Mouse (Mus musculus) hindbrain, embryonic 12.5 days (tissue): Measurements from ENCODE around the gene Zc3h7b. TPM values are rescaled to one million over a fixed set of nuclear protein-coding genes. Genes with fewer than 3 reads are reported as not detected.
A peak's percentile ranks its signal among the peaks of the same experiment; 100 is the strongest.

Experiments
- ATAC-seq: fragments of 200-750 bp; cut with Nextera tagmentation; 2 replicates; pipeline ENCODE4 v1.8.0; 2017; ENCODE audit warnings: moderate TSS enrichment; ENCODE audit not compliant: low FRiP score
- H3K27ac ChIP-seq: fragments of 300-500 bp; sonication (generic); 2 replicates; pipeline ENCODE4 v1.5.1; 2016; ENCODE audit warnings: mild to moderate bottlenecking
- H3K27me3 ChIP-seq: fragments of 300-500 bp; sonication (generic); 2 replicates; pipeline ENCODE4 v1.6.1; 2016; ENCODE audit warnings: mild to moderate bottlenecking
- H3K36me3 ChIP-seq: fragments of 300-500 bp; sonication (generic); 2 replicates; pipeline ENCODE4 v1.6.1; 2016; ENCODE audit warnings: mild to moderate bottlenecking
- H3K4me1 ChIP-seq: fragments of 300-500 bp; sonication (generic); 2 replicates; pipeline ENCODE4 v1.6.1; 2016
- H3K4me2 ChIP-seq: fragments of 300-500 bp; sonication (generic); replicated peaks from 2 replicates; pipeline ENCODE4 v1.6.1; 2016; ENCODE audit warnings: mild to moderate bottlenecking
- H3K4me3 ChIP-seq: fragments of 300-500 bp; sonication (generic); 2 replicates; pipeline ENCODE4 v1.5.1; 2016; ENCODE audit warnings: mild to moderate bottlenecking
- H3K9ac ChIP-seq: fragments of 300-500 bp; sonication (generic); 2 replicates; pipeline ENCODE4 v1.6.1; 2016; ENCODE audit warnings: mild to moderate bottlenecking, moderate library complexity
- H3K9me3 ChIP-seq: fragments of 300-500 bp; sonication (generic); replicated peaks from 2 replicates; pipeline ENCODE4 v1.6.1; 2016; ENCODE audit warnings: mild to moderate bottlenecking
- WGBS: fragments of 180-500 bp; shearing (Covaris S2); methylation state at CpG from one replicate; pipeline ENCODE4 v1.1.7; 2016; 5-methylcytosine and 5-hydroxymethylcytosine counted together
- polyA plus RNA-seq: library from polyadenylated mRNA; unstranded; fragments of >200 nt; fragmentation: Nextera tagmentation; extraction: Ambion mirVana; gene quantifications from 2 replicates; pipeline ENCODE4 v1.2.1, GENCODE M21; 2016

The Zc3h7b gene
- polyA plus RNA-seq, 1 experiment from 2014 or later = 52.1 TPM

DNA sequence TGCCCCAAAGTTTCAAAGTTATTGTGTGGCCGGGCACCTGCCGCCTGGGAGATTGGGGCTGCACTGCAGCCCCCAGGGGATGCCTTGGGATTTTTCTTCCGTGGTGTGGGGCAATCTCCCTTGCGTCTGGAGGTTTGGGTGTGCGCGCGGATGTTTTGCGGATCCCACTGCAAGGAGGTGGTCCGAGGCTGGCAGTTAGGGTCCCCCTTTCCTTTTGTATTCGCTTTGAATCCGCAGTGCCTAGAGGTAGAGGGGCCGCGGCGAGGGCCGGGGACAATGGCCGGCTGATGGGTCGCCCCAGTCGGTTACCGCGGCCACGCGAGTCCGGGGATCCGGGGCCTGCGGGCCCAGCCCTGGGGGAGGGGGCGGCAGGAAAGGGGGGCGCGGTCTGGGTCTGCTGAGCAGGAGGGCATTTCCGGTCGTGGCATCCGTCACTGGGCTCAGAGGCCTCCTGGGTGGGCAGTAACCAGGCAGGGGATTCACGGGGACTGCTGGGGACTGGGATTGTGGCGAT, 801 bp downstream of the Zc3h7b start:
- Histone ChIP-seq H3K27ac (peak overlapping the region; percentile 94), H3K4me2 (peak overlapping the region; percentile 85), H3K4me1 (peaks cover 19% of the 10 kb centered on the region), H3K4me3 (peak overlapping the region; percentile 89), H3K9me3 (no peaks in the 10 kb centered on the region), H3K9ac (peak overlapping the region; percentile 94), H3K36me3 (no peaks in the 10 kb centered on the region), H3K27me3 (no peaks in the 10 kb centered on the region)
- under 1% methylated on average over 33 of the region's 33 CpGs for WGBS
- peak; percentile 87 for ATAC-seq

DNA sequence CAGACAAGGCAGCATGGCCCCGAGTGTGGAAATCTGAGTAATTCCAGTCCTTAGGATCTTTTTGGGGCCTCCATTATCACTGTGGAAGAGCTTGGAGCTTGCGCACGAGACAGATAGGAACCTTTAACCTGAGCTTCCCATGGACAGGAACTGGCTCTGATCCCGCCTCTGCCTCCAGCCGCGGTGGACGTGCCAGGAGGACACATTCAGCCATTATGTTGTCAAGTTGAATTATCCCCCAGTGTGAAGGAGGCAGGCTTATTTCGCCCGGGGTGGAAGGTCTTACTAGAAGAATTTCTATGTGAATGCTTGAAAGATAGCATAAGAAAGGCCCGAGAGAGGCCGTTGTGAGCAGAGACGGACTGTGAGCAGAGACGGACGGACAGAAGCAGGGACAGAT, 4.9 kb downstream of the Zc3h7b start:
- no peak overlapping the region for H3K27ac ChIP-seq
- no peaks in the 10 kb centered on the region for H3K27me3 ChIP-seq
- ATAC-seq = no peak
- no peak overlapping the region for H3K4me3 ChIP-seq
- peaks cover 13% of the 10 kb centered on the region for H3K4me1 ChIP-seq
- 0 out of 2 replicates have a peak, but pooled peaks cover 4% of the 10 kb centered on the region for H3K9me3 ChIP-seq
- H3K9ac ChIP-seq = no peak overlapping the region
- no peak overlapping the region for H3K4me2 ChIP-seq
- 68% methylated on average over 14 of the region's 14 CpGs for WGBS
- 0 out of 2 replicates have a peak, but pooled peaks cover 11% of the 10 kb centered on the region for H3K36me3 ChIP-seq

DNA sequence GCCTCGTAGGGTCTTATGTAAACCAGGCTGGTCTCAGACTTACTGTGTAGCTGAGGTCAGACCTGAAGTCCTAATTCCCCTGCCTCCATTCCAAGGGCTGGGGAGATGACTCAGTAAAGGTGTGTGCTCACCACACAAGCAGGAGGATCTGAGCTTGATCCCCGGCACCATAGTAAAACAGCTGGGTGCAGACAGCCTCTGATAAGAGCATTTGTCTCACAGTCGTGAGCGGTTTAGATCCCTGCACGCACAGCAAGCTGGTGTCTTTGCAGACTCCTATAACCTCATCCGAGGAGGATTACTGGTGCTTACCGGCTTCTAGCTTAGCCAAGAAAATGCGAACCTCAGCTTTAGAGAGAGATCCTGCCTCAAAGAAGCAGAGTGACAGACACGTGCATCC, 8.8 kb downstream of the Zc3h7b start:
- no peaks in the 10 kb centered on the region for H3K27me3 ChIP-seq
- WGBS = 98% methylated on average over 9 of the region's 9 CpGs

DNA sequence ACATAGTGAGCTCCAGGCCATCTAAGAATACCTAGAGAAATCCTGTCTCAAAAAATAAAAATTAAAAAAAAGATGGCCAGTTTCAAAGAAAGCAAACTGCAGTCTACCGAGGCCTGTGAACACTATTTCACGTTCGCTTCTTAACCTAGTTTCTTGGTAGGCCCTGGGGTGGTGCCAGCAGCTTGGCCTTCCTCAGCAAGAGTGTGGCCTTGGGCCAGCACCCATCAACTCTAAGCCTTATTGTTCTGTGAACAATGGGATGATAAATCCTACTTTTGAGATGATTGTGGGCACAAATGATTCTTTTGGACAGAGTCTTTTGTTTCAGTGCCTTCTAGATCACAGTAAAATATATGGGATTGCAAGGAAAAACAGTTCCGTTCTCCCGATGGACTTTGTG, 13.8 kb downstream of the Zc3h7b start:
- Histone ChIP-seq H3K9ac (no peak overlapping the region), H3K4me3 (no peak overlapping the region), H3K9me3 (0 out of 2 replicates have a peak, but pooled peaks cover 1% of the 10 kb centered on the region), H3K36me3 (peaks cover 10% of the 10 kb centered on the region; the same call in 1 of the 2 replicates), H3K27ac (no peak overlapping the region), H3K4me2 (no peak overlapping the region), H3K4me1 (no peaks in the 10 kb centered on the region), H3K27me3 (no peaks in the 10 kb centered on the region)
- no peak for ATAC-seq
- WGBS = 94% methylated on average over 5 of the region's 5 CpGs

More for the DNA sequence above, 8.8 kb downstream of the Zc3h7b start:
- Histone ChIP-seq H3K4me1 (peaks cover 5% of the 10 kb centered on the region; the same call in 1 of the 2 replicates), H3K4me2 (no peak overlapping the region), H3K36me3 (0 out of 2 replicates have a peak, but pooled peaks cover 11% of the 10 kb centered on the region), H3K9ac (no peak overlapping the region), H3K9me3 (0 out of 2 replicates have a peak, but pooled peaks cover 4% of the 10 kb centered on the region), H3K27ac (no peak overlapping the region), H3K4me3 (no peak overlapping the region)
- ATAC-seq = no peak

DNA sequence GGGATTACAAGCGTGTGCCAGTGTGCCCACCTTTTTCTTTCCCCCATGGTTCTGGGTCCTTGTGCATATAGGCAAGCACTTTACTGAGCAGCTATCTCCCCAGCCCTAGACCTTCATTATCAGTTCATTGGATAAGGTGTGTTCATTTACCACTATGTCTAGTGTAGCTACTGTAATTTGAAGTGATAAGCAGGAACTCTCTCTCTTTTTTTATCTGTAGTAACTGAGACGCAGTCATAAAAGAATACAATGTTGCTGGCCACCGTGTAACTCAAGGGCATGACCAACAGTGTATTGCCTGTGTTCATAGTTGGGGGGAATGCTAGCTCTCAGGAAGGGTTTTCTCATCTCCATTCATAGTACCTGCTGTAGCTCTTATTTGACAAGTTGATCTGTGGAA, 14.7 kb downstream of the Zc3h7b start:
- no peak overlapping the region for H3K9ac ChIP-seq
- H3K4me2 ChIP-seq = no peak overlapping the region
- H3K4me1 ChIP-seq = no peaks in the 10 kb centered on the region
- peaks cover 7% of the 10 kb centered on the region; the same call in 1 of the 2 replicates for H3K36me3 ChIP-seq
- ATAC-seq = no peak
- no peak overlapping the region for H3K4me3 ChIP-seq
- 95% methylated on average over 3 of the region's 3 CpGs for WGBS
- no peaks in the 10 kb centered on the region for H3K9me3 ChIP-seq
- H3K27ac ChIP-seq = no peak overlapping the region
- no peaks in the 10 kb centered on the region for H3K27me3 ChIP-seq

DNA sequence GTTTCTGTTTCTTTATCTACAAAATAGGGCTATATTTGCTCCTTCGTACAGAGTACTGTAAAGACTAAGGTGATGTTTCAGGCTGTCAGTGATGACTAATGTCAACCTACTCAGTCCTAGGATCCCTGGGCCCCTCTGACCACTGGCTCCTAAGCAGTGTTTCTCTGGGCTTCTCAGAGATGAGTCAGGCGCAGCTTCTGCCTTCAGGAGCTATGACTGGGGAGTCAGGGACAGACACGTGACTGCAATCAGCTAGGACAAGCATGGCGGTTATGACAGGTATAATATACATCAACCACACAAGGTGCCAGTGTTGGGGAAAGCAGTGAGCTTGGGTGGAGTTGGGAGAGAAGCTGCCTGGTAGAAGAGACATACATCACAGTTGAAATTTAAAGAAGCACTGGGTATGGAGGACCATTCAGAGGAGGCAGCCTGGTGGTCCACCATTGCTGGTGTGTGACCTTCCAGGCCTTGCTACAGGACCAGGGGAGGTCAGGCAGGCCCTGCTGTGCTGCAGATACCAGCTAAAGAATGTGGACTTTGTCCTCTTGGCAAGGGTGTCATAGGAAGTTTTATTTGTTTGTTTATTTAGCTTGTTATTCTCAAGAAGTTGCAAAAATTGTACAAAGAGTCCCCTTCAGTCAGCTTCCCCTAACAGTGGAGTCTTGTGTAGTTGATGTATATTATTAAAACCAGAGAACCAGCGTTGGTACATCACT, 15.7 kb downstream of the Zc3h7b start:
- H3K27ac ChIP-seq = no peak overlapping the region
- H3K9me3 ChIP-seq = no peaks in the 10 kb centered on the region
- no peaks in the 10 kb centered on the region for H3K4me1 ChIP-seq
- no peak overlapping the region for H3K4me2 ChIP-seq
- 93% methylated on average over 5 of the region's 5 CpGs for WGBS
- peaks cover 7% of the 10 kb centered on the region; the same call in 1 of the 2 replicates for H3K36me3 ChIP-seq
- no peaks in the 10 kb centered on the region for H3K27me3 ChIP-seq
- H3K4me3 ChIP-seq = no peak overlapping the region
- H3K9ac ChIP-seq = no peak overlapping the region
- no peak for ATAC-seq

DNA sequence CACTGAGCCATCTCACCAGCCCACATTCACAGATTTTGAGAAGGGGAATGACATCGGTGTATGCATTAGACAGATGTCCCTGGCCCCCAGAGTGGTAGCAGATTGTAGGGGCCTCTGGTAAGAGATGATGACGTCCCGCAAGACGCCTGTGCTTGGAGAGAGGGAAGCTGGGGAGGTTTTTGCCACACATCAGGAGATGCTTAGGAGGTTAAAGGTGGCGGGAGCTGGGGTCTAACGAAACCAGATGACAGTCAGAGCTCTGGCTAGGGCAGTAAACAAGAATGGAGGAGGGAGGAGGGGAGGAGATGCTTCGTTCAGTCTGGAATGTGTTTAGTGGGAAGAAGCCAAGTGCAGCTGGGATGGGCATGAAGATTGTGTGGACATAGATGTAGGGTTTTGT, 16.5 kb downstream of the Zc3h7b start:
- 78% methylated on average over 7 of the region's 7 CpGs for WGBS
- H3K36me3 ChIP-seq = peaks cover 7% of the 10 kb centered on the region; the same call in 1 of the 2 replicates
- H3K4me1 ChIP-seq = no peaks in the 10 kb centered on the region
- no peak overlapping the region for H3K9ac ChIP-seq
- ATAC-seq = no peak
- H3K4me2 ChIP-seq = no peak overlapping the region
- H3K27me3 ChIP-seq = no peaks in the 10 kb centered on the region
- H3K9me3 ChIP-seq = no peaks in the 10 kb centered on the region
- H3K4me3 ChIP-seq = no peak overlapping the region
- H3K27ac ChIP-seq = no peak overlapping the region

DNA sequence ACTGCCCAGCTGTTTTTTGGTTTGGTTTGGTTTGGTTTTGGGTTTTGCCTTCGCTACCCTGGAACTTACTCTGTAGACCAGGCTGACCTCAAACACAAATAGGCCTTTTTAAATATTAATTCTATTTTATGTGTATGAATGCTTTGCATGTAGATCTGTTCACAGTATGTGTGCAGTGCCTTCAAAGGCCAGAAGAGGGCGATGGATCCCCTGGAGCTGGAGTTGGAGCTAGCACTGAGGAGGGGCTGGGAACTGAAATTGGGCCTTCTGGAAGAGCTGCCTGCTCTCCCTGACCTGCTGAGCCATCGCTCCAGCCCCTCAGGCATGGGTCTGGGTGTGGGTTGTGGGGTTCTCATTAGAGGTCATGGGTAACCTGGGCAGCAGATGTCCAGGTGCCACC, 17.1 kb downstream of the Zc3h7b start:
- no peaks in the 10 kb centered on the region for H3K4me1 ChIP-seq
- H3K27me3 ChIP-seq = no peaks in the 10 kb centered on the region
- ATAC-seq = no peak
- H3K4me3 ChIP-seq = no peak overlapping the region
- WGBS = 84% methylated on average over 3 of the region's 3 CpGs
- peaks cover 7% of the 10 kb centered on the region; the same call in 1 of the 2 replicates for H3K36me3 ChIP-seq
- no peak overlapping the region for H3K4me2 ChIP-seq
- H3K27ac ChIP-seq = no peak overlapping the region
- no peaks in the 10 kb centered on the region for H3K9me3 ChIP-seq
- no peak overlapping the region for H3K9ac ChIP-seq

DNA sequence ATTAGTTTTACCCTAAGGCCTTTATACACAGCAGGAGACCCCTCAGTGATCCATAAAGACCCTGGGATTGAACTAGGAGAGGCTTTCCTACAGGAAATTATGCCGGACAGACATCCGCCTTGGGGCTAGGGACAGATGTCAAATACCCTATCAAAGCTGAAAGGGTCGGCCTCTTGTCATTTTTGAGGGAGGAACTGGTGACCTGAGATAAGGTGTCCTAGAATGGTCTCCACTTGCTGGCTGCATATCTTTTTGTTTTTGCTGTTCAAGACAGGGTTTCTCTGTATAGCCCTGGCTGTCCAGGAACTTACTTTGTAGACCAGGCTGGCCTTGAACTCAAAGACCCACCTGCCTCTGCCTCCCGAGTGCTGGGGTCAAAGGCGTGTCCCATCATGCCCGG, 19.7 kb downstream of the Zc3h7b start:
- 89% methylated on average over 6 of the region's 6 CpGs for WGBS
- H3K4me3 ChIP-seq = no peak overlapping the region
- no peak overlapping the region for H3K27ac ChIP-seq
- ATAC-seq = no peak
- no peaks in the 10 kb centered on the region for H3K9me3 ChIP-seq
- no peak overlapping the region for H3K4me2 ChIP-seq
- peaks cover 25% of the 10 kb centered on the region for H3K36me3 ChIP-seq
- H3K9ac ChIP-seq = no peak overlapping the region
- H3K27me3 ChIP-seq = no peaks in the 10 kb centered on the region
- H3K4me1 ChIP-seq = no peaks in the 10 kb centered on the region

DNA sequence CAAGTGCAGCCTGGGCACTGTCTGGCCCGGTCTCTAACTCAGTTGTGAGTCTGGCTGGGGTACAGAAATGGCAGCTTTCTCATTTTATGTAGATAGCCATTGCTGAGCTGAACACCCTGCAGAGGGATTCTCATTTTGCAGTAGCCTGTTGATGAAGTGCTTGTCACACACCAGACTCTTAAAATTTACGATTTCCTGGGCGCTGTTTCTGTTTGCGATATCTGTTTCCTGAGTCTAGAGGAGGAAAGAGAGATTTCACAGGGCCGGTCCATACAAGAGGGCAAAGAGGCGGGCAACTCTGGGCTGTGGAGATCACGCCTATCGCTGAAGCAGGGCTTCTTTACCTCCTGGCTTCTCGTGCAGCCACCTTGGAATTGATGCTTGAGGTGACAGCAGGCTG, 20.8 kb downstream of the Zc3h7b start:
- WGBS = 93% methylated on average over 9 of the region's 9 CpGs
- Histone ChIP-seq H3K27ac (no peak overlapping the region), H3K36me3 (peaks cover 35% of the 10 kb centered on the region), H3K4me2 (no peak overlapping the region), H3K9ac (no peak overlapping the region), H3K9me3 (no peaks in the 10 kb centered on the region), H3K4me1 (no peaks in the 10 kb centered on the region), H3K4me3 (no peak overlapping the region), H3K27me3 (no peaks in the 10 kb centered on the region)
- ATAC-seq = no peak

DNA sequence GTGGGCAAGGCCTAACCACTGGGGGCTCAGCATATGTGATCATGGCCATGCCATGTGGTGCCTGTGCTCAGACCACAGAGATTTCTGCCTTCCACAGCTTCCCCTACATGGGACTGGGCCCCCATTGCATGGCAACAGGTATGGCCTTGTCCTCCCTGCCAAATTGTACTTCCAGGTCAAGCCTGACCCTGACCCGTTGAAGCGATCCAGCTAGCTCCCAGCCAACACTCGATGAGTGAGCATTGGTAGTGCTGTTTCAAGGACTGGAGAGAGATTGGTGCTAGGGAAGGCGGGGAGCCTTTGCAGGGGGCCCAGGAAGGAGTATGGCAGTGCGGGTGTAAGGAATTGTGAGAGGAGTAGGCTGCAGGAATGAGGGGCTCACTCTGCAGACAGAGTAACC, 21.6 kb downstream of the Zc3h7b start:
- no peaks in the 10 kb centered on the region for H3K4me1 ChIP-seq
- no peak overlapping the region for H3K9ac ChIP-seq
- no peak overlapping the region for H3K27ac ChIP-seq
- no peaks in the 10 kb centered on the region for H3K27me3 ChIP-seq
- no peaks in the 10 kb centered on the region for H3K9me3 ChIP-seq
- H3K4me2 ChIP-seq = no peak overlapping the region
- H3K36me3 ChIP-seq = peaks cover 37% of the 10 kb centered on the region
- no peak for ATAC-seq
- WGBS = 87% methylated on average over 5 of the region's 5 CpGs
- no peak overlapping the region for H3K4me3 ChIP-seq

DNA sequence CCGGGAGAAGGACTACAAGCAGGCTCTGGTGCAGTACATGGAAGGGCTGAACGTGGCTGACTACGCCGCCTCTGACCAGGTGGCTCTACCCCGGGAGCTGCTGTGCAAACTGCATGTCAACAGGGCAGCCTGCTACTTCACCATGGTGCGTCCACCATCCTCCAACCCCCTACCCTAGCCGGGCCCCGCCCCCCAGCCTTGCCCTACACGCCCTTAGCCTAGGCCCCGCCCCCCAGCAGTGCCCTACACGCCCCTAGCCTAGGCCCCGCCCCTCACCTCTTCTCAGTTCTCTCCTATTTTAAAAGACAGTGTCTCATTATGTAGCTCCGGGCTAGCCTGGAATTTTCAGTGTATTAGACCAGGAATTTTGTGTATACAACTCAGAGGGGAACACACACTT, 24.2 kb downstream of the Zc3h7b start:
- Histone ChIP-seq H3K27ac (no peak overlapping the region), H3K27me3 (no peaks in the 10 kb centered on the region), H3K4me2 (no peak overlapping the region), H3K4me3 (no peak overlapping the region), H3K36me3 (peaks cover 56% of the 10 kb centered on the region), H3K9me3 (no peaks in the 10 kb centered on the region), H3K9ac (no peak overlapping the region), H3K4me1 (no peaks in the 10 kb centered on the region)
- 62% methylated on average over 12 of the region's 13 CpGs for WGBS
- ATAC-seq = no peak
